Mouse (Mus musculus) hindbrain, embryonic 14.5 days (tissue): ENCODE data around the gene Ube2v1. TPM values are rescaled to one million over a fixed set of nuclear protein-coding genes. Genes with fewer than 3 reads are reported as not detected.

Experiments used
- ATAC-seq: fragments of 200-750 bp; cut with Nextera tagmentation; 2 replicates; pipeline ENCODE4 v1.8.0; 2017; ENCODE audit warnings: moderate number of reproducible peaks, mild to moderate bottlenecking, moderate TSS enrichment, moderate library complexity; ENCODE audit not compliant: low FRiP score
- DNase-seq: peaks from one replicate; pipeline ENCODE4 v3.0.0-alpha.2; 2015; ENCODE audit warnings: low spot score
- H3K27ac ChIP-seq: fragments of 300-500 bp; sonication (generic); 2 replicates; pipeline ENCODE4 v1.5.1; 2014; ENCODE audit warnings: mild to moderate bottlenecking, moderate library complexity
- H3K27me3 ChIP-seq: fragments of 300-500 bp; sonication (generic); 2 replicates; pipeline ENCODE4 v1.6.1; 2014; ENCODE audit warnings: mild to moderate bottlenecking, low read length, mixed read lengths; ENCODE audit not compliant: control insufficient read depth, insufficient read depth
- H3K36me3 ChIP-seq: fragments of 300-500 bp; sonication (generic); replicated peaks from 2 replicates; pipeline ENCODE4 v1.6.1; 2014; ENCODE audit not compliant: control insufficient read depth, insufficient read depth
- H3K4me1 ChIP-seq: fragments of 300-500 bp; sonication (generic); replicated peaks from 2 replicates; pipeline ENCODE4 v1.6.1; 2014; ENCODE audit warnings: antibody characterized with exemption, low read length, mixed read lengths; ENCODE audit not compliant: control insufficient read depth, insufficient read depth
- H3K4me2 ChIP-seq: fragments of 300-500 bp; sonication (generic); replicated peaks from 2 replicates; pipeline ENCODE4 v1.6.1; 2014; ENCODE audit warnings: mild to moderate bottlenecking, moderate library complexity
- H3K4me3 ChIP-seq: fragments of 300-500 bp; sonication (generic); replicated peaks from 2 replicates; pipeline ENCODE4 v1.5.1; 2014; ENCODE audit warnings: mild to moderate bottlenecking, low read length
- H3K9ac ChIP-seq: fragments of 300-500 bp; sonication (generic); 2 replicates; pipeline ENCODE4 v1.6.1; 2014
- H3K9me3 ChIP-seq: fragments of 300-500 bp; sonication (generic); 2 replicates; pipeline ENCODE4 v1.6.1; 2016; ENCODE audit warnings: low read length; ENCODE audit not compliant: control insufficient read depth
- WGBS: fragments of 180-500 bp; shearing (Covaris S2); extraction: QIAGEN DNeasy Blood & Tissue Kit; methylation state at CpG from one replicate; pipeline ENCODE4 v1.1.7; 2014; 5-methylcytosine and 5-hydroxymethylcytosine counted together
- polyA plus RNA-seq: library from polyadenylated mRNA; unstranded; fragments of >200 nt; fragmentation: Nextera tagmentation; extraction: Ambion mirVana; gene quantifications from 2 replicates; pipeline ENCODE4 v1.2.1, GENCODE M21; 2014

The Ube2v1 gene
- polyA plus RNA-seq, 1 experiment from 2014 or later: 302 TPM

- no peak overlapping the region for H3K27ac ChIP-seq
- H3K9me3 ChIP-seq: no peaks in the 10 kb centered on the region
- H3K4me3 ChIP-seq: peak overlapping the region; percentile 85; the same call in 1 of the 2 replicates
- peaks cover 32% of the 10 kb centered on the region for H3K4me1 ChIP-seq
- H3K36me3 ChIP-seq: no peaks in the 10 kb centered on the region; the same call in 1 of the 2 replicates
- ATAC-seq: no peak
- WGBS: 72% methylated on average over 11 of the region's 11 CpGs
- no peak for DNase-seq
- H3K27me3 ChIP-seq: no peaks in the 10 kb centered on the region
- H3K4me2 ChIP-seq: peak overlapping the region; percentile 88
- peak overlapping the region; percentile 94 for H3K9ac ChIP-seq
These were observed 2.2 kb downstream of the Ube2v1 start for GRCm38 (mm10) chr2:167629665-167630209.

GRCm38 (mm10) chr2:167628872-167629271, 3.0 kb downstream of the Ube2v1 start:
- H3K4me2 ChIP-seq: no peak overlapping the region

GRCm38 (mm10) chr2:167627019-167627418, 4.9 kb downstream of the Ube2v1 start:
- no peak for DNase-seq
- no peak overlapping the region for H3K4me2 ChIP-seq
- H3K36me3 ChIP-seq: no peaks in the 10 kb centered on the region; the same call in 1 of the 2 replicates

More at GRCm38 (mm10) chr2:167628872-167629271, 3.0 kb downstream of the Ube2v1 start:
- no peak for ATAC-seq
- DNase-seq: no peak
- Histone ChIP-seq H3K9ac (no peak overlapping the region), H3K4me1 (peaks cover 28% of the 10 kb centered on the region), H3K27ac (no peak overlapping the region), H3K9me3 (no peaks in the 10 kb centered on the region), H3K36me3 (no peaks in the 10 kb centered on the region; the same call in 1 of the 2 replicates), H3K27me3 (no peaks in the 10 kb centered on the region), H3K4me3 (no peak overlapping the region)
- 52% methylated on average over 4 of the region's 4 CpGs for WGBS

GRCm38 (mm10) chr2:167625670-167626069, 6.2 kb downstream of the Ube2v1 start:
- Histone ChIP-seq H3K4me1 (peaks cover 16% of the 10 kb centered on the region), H3K4me3 (no peak overlapping the region)

More at GRCm38 (mm10) chr2:167627019-167627418, 4.9 kb downstream of the Ube2v1 start:
- Histone ChIP-seq H3K9ac (no peak overlapping the region), H3K27ac (no peak overlapping the region), H3K4me3 (no peak overlapping the region), H3K27me3 (no peaks in the 10 kb centered on the region), H3K9me3 (no peaks in the 10 kb centered on the region), H3K4me1 (peaks cover 19% of the 10 kb centered on the region)
- ATAC-seq: no peak
- WGBS: 85% methylated on average over 7 of the region's 7 CpGs

GRCm38 (mm10) chr2:167624368-167625075, 7.4 kb downstream of the Ube2v1 start:
- Histone ChIP-seq H3K4me1 (peaks cover 4% of the 10 kb centered on the region), H3K27me3 (no peaks in the 10 kb centered on the region), H3K4me2 (no peak overlapping the region), H3K36me3 (no peaks in the 10 kb centered on the region; the same call in 1 of the 2 replicates), H3K27ac (no peak overlapping the region), H3K9me3 (no peaks in the 10 kb centered on the region), H3K9ac (no peak overlapping the region), H3K4me3 (no peak overlapping the region)
- DNase-seq: no peak
- ATAC-seq: no peak
- 89% methylated on average over 5 of the region's 6 CpGs for WGBS

More at GRCm38 (mm10) chr2:167625670-167626069, 6.2 kb downstream of the Ube2v1 start:
- no peak overlapping the region for H3K4me2 ChIP-seq
- ATAC-seq: no peak
- no peak overlapping the region for H3K27ac ChIP-seq
- 49% methylated on average over 2 of the region's 2 CpGs for WGBS
- no peaks in the 10 kb centered on the region for H3K9me3 ChIP-seq
- H3K27me3 ChIP-seq: no peaks in the 10 kb centered on the region
- no peaks in the 10 kb centered on the region; the same call in 1 of the 2 replicates for H3K36me3 ChIP-seq
- DNase-seq: no peak
- no peak overlapping the region for H3K9ac ChIP-seq

- WGBS: 87% methylated on average over 5 of the region's 5 CpGs
- Histone ChIP-seq H3K9ac (no peak overlapping the region), H3K4me3 (no peak overlapping the region), H3K36me3 (0 out of 2 replicates have a peak, but pooled peaks cover under 1% of the 10 kb centered on the region), H3K27me3 (no peaks in the 10 kb centered on the region), H3K4me2 (no peak overlapping the region), H3K27ac (no peak overlapping the region), H3K9me3 (no peaks in the 10 kb centered on the region), H3K4me1 (no peaks in the 10 kb centered on the region; the same call in 1 of the 2 replicates)
- no peak for DNase-seq
- no peak for ATAC-seq
These were observed 8.9 kb downstream of the Ube2v1 start for GRCm38 (mm10) chr2:167622965-167623364.

- H3K9me3 ChIP-seq: no peaks in the 10 kb centered on the region
- H3K9ac ChIP-seq: no peak overlapping the region
- H3K4me3 ChIP-seq: no peak overlapping the region
- H3K27me3 ChIP-seq: no peaks in the 10 kb centered on the region
- no peak for ATAC-seq
- no peak overlapping the region for H3K4me2 ChIP-seq
- H3K36me3 ChIP-seq: peaks cover 5% of the 10 kb centered on the region; the same call in 1 of the 2 replicates
- 90% methylated on average over 13 of the region's 13 CpGs for WGBS
- H3K4me1 ChIP-seq: no peaks in the 10 kb centered on the region; the same call in 1 of the 2 replicates
- DNase-seq: no peak
- no peak overlapping the region for H3K27ac ChIP-seq
These were observed 9.5 kb downstream of the Ube2v1 start for GRCm38 (mm10) chr2:167622352-167622751.

- Histone ChIP-seq H3K4me1 (no peaks in the 10 kb centered on the region; the same call in 1 of the 2 replicates), H3K27me3 (no peaks in the 10 kb centered on the region), H3K4me2 (no peak overlapping the region), H3K9ac (no peak overlapping the region), H3K9me3 (no peaks in the 10 kb centered on the region), H3K36me3 (peaks cover 14% of the 10 kb centered on the region), H3K4me3 (no peak overlapping the region), H3K27ac (no peak overlapping the region)
- WGBS: 76% methylated on average over 9 of the region's 9 CpGs
- ATAC-seq: no peak
- DNase-seq: no peak
These were observed 10.4 kb downstream of the Ube2v1 start for GRCm38 (mm10) chr2:167621255-167622087.

GRCm38 (mm10) chr2:167617472-167617871, 14.4 kb downstream of the Ube2v1 start:
- Histone ChIP-seq H3K27me3 (no peaks in the 10 kb centered on the region), H3K9me3 (no peaks in the 10 kb centered on the region), H3K4me1 (no peaks in the 10 kb centered on the region; the same call in 1 of the 2 replicates), H3K36me3 (peaks cover 47% of the 10 kb centered on the region), H3K4me2 (no peak overlapping the region), H3K4me3 (no peak overlapping the region), H3K27ac (no peak overlapping the region), H3K9ac (no peak overlapping the region)
- DNase-seq (no peak), ATAC-seq (no peak)
- WGBS: 51% methylated on average over 4 of the region's 4 CpGs
